Mouse (Mus musculus) ES-Bruce4 (cell line): ENCODE measurements around the gene Sdhc.

Source experiments
- CTCF ChIP-seq: IDR thresholded peaks from one replicate; pipeline ENCODE4 v1.8.1; 2011; ENCODE audit warnings: low read depth, low read length
- POLR2A ChIP-seq: IDR thresholded peaks from one replicate; pipeline ENCODE4 v1.8.1; 2011; ENCODE audit warnings: low read length; ENCODE audit not compliant: insufficient read depth

GRCm38 (mm10) chr1:171156644-171157043 is 6.2 kb upstream of the Sdhc start:
- TF ChIP-seq POLR2A: no peak
- no peak for TF ChIP-seq CTCF
